Mouse (Mus musculus) liver, adult 2 months (tissue): ENCODE measurements at regions not wholly inside any gene's neighbourhood (a gene's known extent, or its start where the extent isn't known, plus 50 kb on each side); places are given as distances from the start of the nearest gene placed in this dataset.

Experiments used
- CTCF ChIP-seq: fragments of 200-500 bp; IDR thresholded peaks from 2 replicates; pipeline ENCODE4 v1.5.1; 2011; ENCODE audit warnings: low read depth, low read length, control low read depth
- POLR2A ChIP-seq: fragments of 200-500 bp; IDR thresholded peaks from 2 replicates; pipeline ENCODE4 v1.6.1; 2011; ENCODE audit warnings: low read length, control low read depth; ENCODE audit not compliant: insufficient read depth; ENCODE audit errors: extremely low read depth

- TF ChIP-seq CTCF, result no peak
- TF ChIP-seq POLR2A, result no peak
Observed at GRCm38 (mm10) chr2:114844389-114844771, 189.6 kb upstream of the Dph6 start.
